Mouse (Mus musculus) kidney, adult 8-10 months (tissue): ENCODE data around the gene Gprin1.

Experiments
- DNase-seq, 2 experiments: peaks; one replicate each; pipeline ENCODE4 v3.0.0; 2022

Gprin1 gene

DNA sequence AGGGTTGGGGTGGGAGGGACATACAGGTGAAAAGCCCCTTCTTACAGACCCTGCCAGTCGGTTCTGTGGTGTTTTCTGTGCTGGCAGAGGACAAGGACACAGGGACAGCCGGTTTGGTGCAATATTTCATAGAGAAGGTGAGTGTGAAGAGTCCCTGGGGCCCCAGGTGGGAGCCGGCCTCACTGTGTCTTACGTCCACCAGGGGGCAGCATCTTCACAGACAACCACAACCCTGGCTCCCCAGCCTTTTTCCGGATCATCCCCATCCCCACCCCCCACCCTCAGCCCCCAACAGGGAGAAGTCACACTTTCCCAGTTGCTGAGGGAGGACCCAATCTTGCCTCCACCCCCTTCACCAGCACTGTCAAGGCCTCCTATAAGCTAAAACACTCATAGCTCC lies 32.8 kb downstream of the Gprin1 start:
- DNase-seq: peak in 1 of 2 experiments; percentile 26

GRCm38 (mm10) chr13:54714996-54715395 lies 34.7 kb downstream of the Gprin1 start:
- DNase-seq: no peak

GRCm38 (mm10) chr13:54714393-54714792 lies 35.3 kb downstream of the Gprin1 start:
- DNase-seq: no peak

GRCm38 (mm10) chr13:54710866-54711265 lies 38.8 kb downstream of the Gprin1 start:
- DNase-seq: no peak

DNA sequence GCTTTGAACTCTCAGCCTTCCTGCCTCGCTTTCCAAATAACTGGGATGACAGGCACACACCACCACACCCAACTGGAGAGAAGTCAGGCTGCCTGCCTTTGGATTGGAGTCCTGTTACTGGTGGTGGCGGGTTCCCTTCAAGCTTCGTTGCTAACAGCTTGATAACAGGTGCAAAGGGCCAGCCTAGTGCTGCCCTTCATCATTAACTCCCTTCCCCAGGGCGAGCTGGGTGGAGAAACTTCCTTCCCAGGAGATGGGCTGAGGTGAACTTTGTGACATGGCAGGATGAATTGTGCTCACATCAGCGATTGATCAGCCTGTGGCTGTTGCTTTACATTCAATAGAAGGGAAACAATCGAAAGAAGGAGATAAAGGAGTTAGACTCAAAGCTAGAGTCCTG lies 44.8 kb downstream of the Gprin1 start:
- no peak for DNase-seq

- DNase-seq: no peak
Observed at GRCm38 (mm10) chr13:54702507-54702906, 47.2 kb downstream of the Gprin1 start.

GRCm38 (mm10) chr13:54701243-54701642 lies 48.4 kb downstream of the Gprin1 start, which contains the start of gene Cdhr2:
Gene Cdhr2, plus strand, starts transcription at chr13:54701461.
- peak; percentile 81 to 83 for DNase-seq

DNA sequence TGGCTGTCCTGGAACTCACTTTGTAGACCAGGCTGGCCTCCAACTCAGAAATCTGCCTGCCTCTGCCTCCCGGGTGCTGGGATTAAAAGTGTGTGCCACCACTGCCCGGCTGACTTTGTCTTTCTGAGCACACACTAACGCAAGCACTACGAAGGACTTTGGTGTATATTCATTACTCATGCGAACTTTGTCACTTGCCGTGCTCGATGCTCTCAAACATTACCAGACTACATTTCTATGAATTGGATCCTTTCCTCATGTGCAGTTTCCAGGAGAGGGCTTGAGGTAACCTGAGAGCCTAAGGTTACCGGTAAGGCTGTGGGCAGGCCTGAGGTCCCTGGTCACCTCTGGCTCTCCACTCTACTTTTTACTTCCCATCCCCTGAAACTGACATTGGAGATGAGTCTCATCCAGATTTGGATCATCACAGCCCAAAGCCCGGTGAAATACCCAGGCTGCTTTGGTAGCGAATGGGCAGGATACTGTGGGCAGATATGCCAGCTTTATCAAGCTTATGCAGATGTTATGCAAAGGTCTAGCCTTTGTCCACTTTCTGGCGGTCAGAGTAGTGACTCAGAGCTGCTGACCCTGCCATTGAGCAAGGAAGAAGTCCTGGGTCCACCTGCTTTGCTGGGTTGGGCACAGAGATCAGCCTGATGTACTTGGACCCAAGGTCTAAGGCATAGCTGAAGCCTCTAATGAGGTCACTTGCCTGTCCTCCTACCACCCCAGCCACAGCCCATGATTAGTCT lies 54.0 kb downstream of the Gprin1 start:
- no peak for DNase-seq

- peak; percentile 90 to 93 for DNase-seq
Observed at GRCm38 (mm10) chr13:54694348-54695060, 55.2 kb downstream of the Gprin1 start.

GRCm38 (mm10) chr13:54693558-54694347 lies 55.9 kb downstream of the Gprin1 start, which contains the start of gene Rnf44:
Gene Rnf44, minus strand, starts transcription at chr13:54693907.
- DNase-seq: peak; percentile 98 to 99

DNA sequence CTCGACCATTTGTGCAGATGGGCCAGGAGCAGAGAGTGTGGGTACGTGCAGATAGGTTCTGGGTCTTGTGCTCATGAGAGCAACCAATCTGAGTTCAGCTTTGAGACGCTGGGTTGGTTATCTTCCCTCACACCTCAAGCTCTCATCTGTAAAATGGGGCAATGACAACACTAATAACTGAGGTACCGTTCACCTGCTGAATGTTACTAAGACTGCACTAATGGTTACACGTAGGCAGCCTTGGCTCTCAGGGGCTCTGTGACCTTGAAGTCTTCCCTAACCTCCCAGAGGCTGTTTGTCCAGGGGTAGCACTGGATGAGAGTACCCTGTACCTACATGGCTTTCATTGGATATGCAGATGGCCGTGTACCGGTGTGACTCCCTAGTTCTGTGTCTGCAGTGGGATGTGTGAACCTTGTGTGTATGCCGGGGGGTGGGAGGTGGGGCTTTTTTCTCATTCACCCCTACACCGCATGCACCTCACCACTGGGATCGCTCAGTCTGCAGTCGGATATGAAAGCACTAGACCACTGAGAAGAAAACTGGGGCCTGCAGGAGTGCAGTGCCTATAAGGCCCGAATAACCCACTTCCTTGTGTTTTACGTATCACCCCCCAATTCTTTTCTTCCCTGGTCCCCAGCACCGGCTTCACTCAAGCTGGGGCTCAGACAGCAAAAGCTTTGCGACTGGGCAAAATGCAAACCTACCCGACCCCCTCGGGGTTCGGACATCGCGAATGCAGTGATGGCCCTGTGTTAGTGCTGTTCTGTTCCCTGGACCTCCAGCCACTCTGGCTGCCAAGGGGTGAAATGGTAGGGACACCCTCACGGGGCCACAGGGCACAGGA lies 56.7 kb downstream of the Gprin1 start:
- DNase-seq: peak in 1 of 2 experiments; percentile 50

- no peak for DNase-seq
Observed at GRCm38 (mm10) chr13:54691737-54692136, 57.9 kb downstream of the Gprin1 start.

DNA sequence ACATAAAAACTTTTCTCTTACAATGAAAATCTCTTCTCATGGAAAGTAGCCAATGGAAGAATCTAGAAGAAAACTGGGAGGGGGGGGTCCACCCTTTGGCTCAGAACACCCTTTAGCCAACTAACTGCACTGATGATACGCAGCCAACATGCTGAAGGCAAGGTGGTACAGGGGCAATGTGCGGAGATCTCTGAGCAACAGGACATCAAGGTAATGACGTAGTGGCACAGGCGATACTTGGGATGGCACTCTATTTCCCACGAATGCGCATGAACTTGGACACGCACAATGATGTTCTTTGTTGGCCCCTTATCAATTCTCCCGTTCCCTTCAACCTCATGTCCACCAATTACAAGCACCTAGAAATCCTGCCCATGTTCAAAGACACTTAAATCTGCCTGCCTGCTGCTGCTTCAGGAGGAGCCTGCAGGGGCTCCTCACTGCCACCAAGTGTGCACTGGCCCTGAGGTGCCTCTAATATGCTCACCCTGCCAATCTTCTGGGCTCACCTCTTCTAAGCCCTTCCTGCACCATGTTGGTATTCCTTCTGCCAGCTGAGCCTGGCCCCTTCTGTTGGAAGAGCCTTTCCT lies 59.4 kb downstream of the Gprin1 start:
- DNase-seq: no peak

GRCm38 (mm10) chr13:54687575-54688424 lies 61.9 kb downstream of the Gprin1 start:
- peak; percentile 98 for DNase-seq

GRCm38 (mm10) chr13:54687096-54687495 lies 62.6 kb downstream of the Gprin1 start:
- DNase-seq: peak; percentile 76 to 79
